Mouse (Mus musculus) limb, embryonic 10.5 days (tissue): ENCODE results near the gene Ptges3. TPM values are rescaled to one million over a fixed set of nuclear protein-coding genes. Genes with fewer than 3 reads are reported as not detected.

Experiments used
- DNase-seq: peaks from one replicate; pipeline ENCODE4 v3.0.0-alpha.2; 2017; ENCODE audit warnings: low spot score
- H3K27ac ChIP-seq: fragments of 300-500 bp; sonication (generic); 2 replicates; pipeline ENCODE4 v1.5.1; 2016; ENCODE audit warnings: mild to moderate bottlenecking
- H3K27me3 ChIP-seq: fragments of 300-500 bp; sonication (generic); 2 replicates; pipeline ENCODE4 v1.6.1; 2016; ENCODE audit warnings: low read depth, mild to moderate bottlenecking; ENCODE audit not compliant: poor library complexity, severe bottlenecking
- H3K36me3 ChIP-seq: fragments of 300-500 bp; sonication (generic); 2 replicates; pipeline ENCODE4 v1.6.1; 2016; ENCODE audit warnings: mild to moderate bottlenecking, moderate library complexity
- H3K4me1 ChIP-seq: fragments of 300-500 bp; sonication (generic); 2 replicates; pipeline ENCODE4 v1.6.1; 2016
- H3K4me3 ChIP-seq: fragments of 300-500 bp; sonication (generic); 2 replicates; pipeline ENCODE4 v1.5.1; 2016; ENCODE audit warnings: mild to moderate bottlenecking, moderate library complexity
- H3K9me3 ChIP-seq: fragments of 300-500 bp; sonication (generic); replicated peaks from 2 replicates; pipeline ENCODE4 v1.6.1; 2016; ENCODE audit warnings: mild to moderate bottlenecking
- WGBS: fragments of 180-500 bp; shearing (Covaris S2); methylation state at CpG from one replicate; pipeline ENCODE4 v1.1.7; 2016; 5-methylcytosine and 5-hydroxymethylcytosine counted together
- microRNA counts: library from miRNA; unstranded; fragments of <30 nt; microRNA quantifications from one replicate; lab custom pipeline; 2017
- microRNA-seq: library from miRNA; unstranded; fragments of <30 nt; microRNA quantifications from one replicate; pipeline ENCODE4, GENCODE M21; 2017
- polyA plus RNA-seq: library from polyadenylated mRNA; unstranded; fragments of >200 nt; fragmentation: Nextera tagmentation; extraction: Ambion mirVana; gene quantifications from 2 replicates; pipeline ENCODE4 v1.2.1, GENCODE M21; 2016

Ptges3 gene
- polyA plus RNA-seq, 1 experiment from 2014 or later: 668 TPM

GRCm38 (mm10) chr10:128110103-128110761 lies 51.5 kb downstream of the Ptges3 start:
- Histone ChIP-seq H3K4me1 (no peaks in the 10 kb centered on the region), H3K27me3 (no peaks in the 10 kb centered on the region), H3K36me3 (peaks cover 72% of the 10 kb centered on the region), H3K9me3 (no peaks in the 10 kb centered on the region), H3K4me3 (no peak overlapping the region), H3K27ac (no peak overlapping the region)
- WGBS: 94% methylated on average over 4 of the region's 4 CpGs
- no peak for DNase-seq

DNA sequence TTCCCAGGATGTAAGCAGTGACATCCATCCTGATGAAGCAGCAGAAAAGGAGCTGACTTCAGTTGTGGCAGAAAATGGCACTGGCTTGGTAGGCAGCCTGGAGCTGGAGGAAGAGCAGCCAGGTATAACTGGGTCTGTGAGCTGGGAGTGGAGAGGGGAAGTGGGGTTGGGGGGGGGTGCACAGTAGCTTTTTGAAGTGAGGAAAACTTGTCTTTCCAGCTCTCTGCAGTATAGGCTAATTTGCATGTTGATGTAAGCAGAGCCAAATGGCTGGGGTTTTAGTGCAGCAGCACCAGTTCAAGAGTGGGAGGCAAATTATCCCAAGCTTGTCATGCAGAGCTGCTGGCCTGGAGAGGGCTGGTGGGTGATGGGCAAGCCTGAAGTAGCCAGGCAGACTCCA lies 52.5 kb downstream of the Ptges3 start:
- no peak overlapping the region for H3K4me3 ChIP-seq
- H3K27me3 ChIP-seq: no peaks in the 10 kb centered on the region
- H3K36me3 ChIP-seq: peaks cover 82% of the 10 kb centered on the region
- H3K9me3 ChIP-seq: no peaks in the 10 kb centered on the region
- no peak overlapping the region for H3K27ac ChIP-seq
- DNase-seq: no peak
- no peaks in the 10 kb centered on the region for H3K4me1 ChIP-seq

GRCm38 (mm10) chr10:128123833-128124232 lies 65.1 kb downstream of the Ptges3 start:
- H3K27ac ChIP-seq: no peak overlapping the region
- no peaks in the 10 kb centered on the region for H3K4me1 ChIP-seq
- H3K9me3 ChIP-seq: no peaks in the 10 kb centered on the region
- no peaks in the 10 kb centered on the region for H3K27me3 ChIP-seq
- H3K36me3 ChIP-seq: peaks cover 99% of the 10 kb centered on the region
- no peak for DNase-seq
- WGBS: 94% methylated on average over 7 of the region's 7 CpGs
- no peak overlapping the region for H3K4me3 ChIP-seq

- peaks cover 97% of the 10 kb centered on the region for H3K36me3 ChIP-seq
- WGBS: 95% methylated on average over 9 of the region's 9 CpGs
- H3K4me1 ChIP-seq: no peaks in the 10 kb centered on the region
- no peak overlapping the region for H3K27ac ChIP-seq
- no peaks in the 10 kb centered on the region for H3K27me3 ChIP-seq
- H3K9me3 ChIP-seq: no peaks in the 10 kb centered on the region
- no peak for DNase-seq
- no peak overlapping the region for H3K4me3 ChIP-seq
Observed at GRCm38 (mm10) chr10:128124831-128125230, 66.1 kb downstream of the Ptges3 start.

GRCm38 (mm10) chr10:128125951-128126350 lies 67.2 kb downstream of the Ptges3 start:
- no peaks in the 10 kb centered on the region for H3K4me1 ChIP-seq
- DNase-seq: no peak
- H3K27me3 ChIP-seq: no peaks in the 10 kb centered on the region
- peaks cover 95% of the 10 kb centered on the region for H3K36me3 ChIP-seq
- WGBS: 94% methylated on average over 14 of the region's 14 CpGs
- H3K27ac ChIP-seq: no peak overlapping the region
- H3K4me3 ChIP-seq: no peak overlapping the region
- no peaks in the 10 kb centered on the region for H3K9me3 ChIP-seq

MicroRNAs within 50 kb of the gene (microRNA counts, 519-probe panel; counts per million panel counts)
- 684 counts per million, percentile 72 among the panel's probes with 10 or more counts for microRNA mmu-miR-677 (lab: Ali Mortazavi, UCI)

Small RNA genes lying within 50 kb of the gene (microRNA-seq; reads per million reads assigned to microRNA genes)
- gene Mir677: 33.4 reads per million, percentile 36 among the genes with 10 or more reads in this experiment

Other genes starting within 250 kb of the Ptges3 start
- not detected in 2 replicates for gene Rdh19, start 209.0 kb upstream of the Ptges3 start, polyA plus RNA-seq
- not detected in 2 replicates for gene Rdh16f2, start 192.5 kb upstream of the Ptges3 start, polyA plus RNA-seq
- not detected in 2 replicates for gene Rdh7, start 170.1 kb upstream of the Ptges3 start, polyA plus RNA-seq
- not detected in 2 replicates for gene Sdr9c7, start 160.4 kb upstream of the Ptges3 start, polyA plus RNA-seq
- gene Hsd17b6, start 51.3 kb upstream of the Ptges3 start, polyA plus RNA-seq: not detected in 2 replicates
- 99.0 and 109 TPM in 2 replicates for gene Prim1, start 43.8 kb upstream of the Ptges3 start, polyA plus RNA-seq
- 898 and 1,037 TPM in 2 replicates for gene Naca, start 23.4 kb upstream of the Ptges3 start, polyA plus RNA-seq
- gene Atp5b, start 24.3 kb downstream of the Ptges3 start, polyA plus RNA-seq: 2,336 and 2,543 TPM in 2 replicates
- gene Baz2a, start 32.6 kb downstream of the Ptges3 start, polyA plus RNA-seq: 12.3 and 14.4 TPM in 2 replicates
- gene Rbms2, start 121.3 kb downstream of the Ptges3 start, polyA plus RNA-seq: 26.4 and 32.5 TPM in 2 replicates
- 1.7 and 1.9 TPM in 2 replicates for gene Gls2, start 135.5 kb downstream of the Ptges3 start, polyA plus RNA-seq
- gene Spryd4, start 152.9 kb downstream of the Ptges3 start, polyA plus RNA-seq: 33.3 and 34.4 TPM in 2 replicates
- 0.08 and 0.33 TPM in 2 replicates for gene Mip, start 166.9 kb downstream of the Ptges3 start, polyA plus RNA-seq
- gene Timeless, start 173.1 kb downstream of the Ptges3 start, polyA plus RNA-seq: 127 and 135 TPM in 2 replicates
- gene Apon, start 195.1 kb downstream of the Ptges3 start, polyA plus RNA-seq: 0.87 and 0.90 TPM in 2 replicates
- not detected in 2 replicates for gene Apof, start 209.7 kb downstream of the Ptges3 start, polyA plus RNA-seq
- gene Stat2, start 211.6 kb downstream of the Ptges3 start, polyA plus RNA-seq: 9.3 and 11.5 TPM in 2 replicates
- not detected in 2 replicates for gene Il23a, start 239.8 kb downstream of the Ptges3 start, polyA plus RNA-seq
- 37.2 and 41.8 TPM in 2 replicates for gene Pan2, start 244.4 kb downstream of the Ptges3 start, polyA plus RNA-seq